Mouse (Mus musculus) hindlimb bud, embryonic 11.5 days (tissue): ENCODE measurements around the gene Slc25a35.
"Not testable (repeated sequence)": the region's sequence is repeated elsewhere in the genome, so short reads cannot be mapped to it uniquely, and the experiment has no call there.

Experiments used
- DNase-seq: peaks from one replicate; pipeline ENCODE4 v3.0.0-alpha.2; 2012; ENCODE audit warnings: low read depth, low spot score; ENCODE audit errors: extremely low spot score

The Slc25a35 gene

GRCm38 (mm10) chr11:69005193-69005592 lies 37.3 kb downstream of the Slc25a35 start:
- no peak for DNase-seq

GRCm38 (mm10) chr11:69006575-69006974 lies 38.6 kb downstream of the Slc25a35 start:
- not testable (repeated sequence) for DNase-seq

GRCm38 (mm10) chr11:69008182-69009121 lies 40.5 kb downstream of the Slc25a35 start, which contains the start of gene Pfas:
Gene Pfas, minus strand, starts transcription at chr11:69008460.
- DNase-seq, result peak; percentile 79

- no peak for DNase-seq
Measured at GRCm38 (mm10) chr11:69009508-69009907, 41.6 kb downstream of the Slc25a35 start.

- no peak for DNase-seq
Measured at GRCm38 (mm10) chr11:69010400-69011323, 42.7 kb downstream of the Slc25a35 start.

GRCm38 (mm10) chr11:69011445-69011844 lies 43.5 kb downstream of the Slc25a35 start:
- DNase-seq, result not testable (repeated sequence)

GRCm38 (mm10) chr11:69012071-69012601 lies 44.2 kb downstream of the Slc25a35 start:
- no peak for DNase-seq

- no peak for DNase-seq
Measured at GRCm38 (mm10) chr11:69015644-69016441, 47.9 kb downstream of the Slc25a35 start, which contains the start of gene Ctc1. Gene Ctc1, plus strand, starts transcription at chr11:69015911.

GRCm38 (mm10) chr11:69016755-69017154 lies 48.8 kb downstream of the Slc25a35 start:
- DNase-seq, result no peak

GRCm38 (mm10) chr11:69020691-69021090 lies 52.8 kb downstream of the Slc25a35 start:
- DNase-seq, result no peak
